Mouse (Mus musculus) heart, embryonic 13.5 days (tissue): ENCODE data around the gene Gm49510. TPM values are rescaled to one million over a fixed set of nuclear protein-coding genes. Genes with fewer than 3 reads are reported as not detected.

Experiments used
- ATAC-seq: fragments of 200-750 bp; cut with Nextera tagmentation; 2 replicates; pipeline ENCODE4 v1.8.0; 2017; ENCODE audit warnings: moderate TSS enrichment; ENCODE audit not compliant: insufficient number of reproducible peaks, low FRiP score, low TSS enrichment; ENCODE audit errors: extremely low read depth
- H3K27ac ChIP-seq: fragments of 300-500 bp; sonication (generic); replicated peaks from 2 replicates; pipeline ENCODE4 v1.5.1; 2015; ENCODE audit warnings: moderate library complexity, mild to moderate bottlenecking, inconsistent platforms
- H3K27me3 ChIP-seq: fragments of 300-500 bp; sonication (generic); replicated peaks from 2 replicates; pipeline ENCODE4 v1.6.1; 2015; ENCODE audit warnings: mild to moderate bottlenecking, inconsistent platforms
- H3K36me3 ChIP-seq: fragments of 300-500 bp; sonication (generic); 2 replicates; pipeline ENCODE4 v1.6.1; 2015; ENCODE audit warnings: mild to moderate bottlenecking, inconsistent platforms
- H3K4me1 ChIP-seq: fragments of 300-500 bp; sonication (generic); 2 replicates; pipeline ENCODE4 v1.6.1; 2015; ENCODE audit warnings: inconsistent platforms
- H3K4me2 ChIP-seq: fragments of 300-500 bp; sonication (generic); 2 replicates; pipeline ENCODE4 v1.6.1; 2015; ENCODE audit warnings: inconsistent platforms, mild to moderate bottlenecking, moderate library complexity
- H3K4me3 ChIP-seq: fragments of 300-500 bp; sonication (generic); 2 replicates; pipeline ENCODE4 v1.5.1; 2015; ENCODE audit warnings: moderate library complexity, mild to moderate bottlenecking, inconsistent platforms
- H3K9ac ChIP-seq: fragments of 300-500 bp; sonication (generic); 2 replicates; pipeline ENCODE4 v1.6.1; 2015; ENCODE audit warnings: inconsistent platforms, mild to moderate bottlenecking, moderate library complexity
- H3K9me3 ChIP-seq: fragments of 300-500 bp; sonication (generic); 2 replicates; pipeline ENCODE4 v1.6.1; 2016; ENCODE audit warnings: inconsistent platforms
- WGBS: fragments of 180-500 bp; shearing (Covaris S2); methylation state at CpG from one replicate; pipeline ENCODE4 v1.1.7; 2015; ENCODE audit warnings: mixed read lengths; 5-methylcytosine and 5-hydroxymethylcytosine counted together
- polyA plus RNA-seq: library from polyadenylated mRNA; unstranded; fragments of >200 nt; fragmentation: Nextera tagmentation; extraction: Ambion mirVana; gene quantifications from 2 replicates; pipeline ENCODE4 v1.2.1, GENCODE M21; 2015

Gm49510 gene
- polyA plus RNA-seq, 1 experiment from 2014 or later = 0.20 TPM

GRCm38 (mm10) chr15:78900585-78901421 lies 1.3 kb downstream of the Gm49510 start:
- Histone ChIP-seq H3K4me2 (peak overlapping the region; percentile 94), H3K27me3 (no peaks in the 10 kb centered on the region), H3K36me3 (peaks cover 47% of the 10 kb centered on the region), H3K4me1 (peaks cover 58% of the 10 kb centered on the region), H3K27ac (peak overlapping the region; percentile 84), H3K9me3 (no peaks in the 10 kb centered on the region), H3K9ac (peak overlapping the region; percentile 96), H3K4me3 (peak overlapping the region; percentile 88)
- no peak for ATAC-seq
- WGBS = 18% methylated on average over 18 of the region's 18 CpGs

- peaks cover 51% of the 10 kb centered on the region for H3K36me3 ChIP-seq
- peak overlapping the region; percentile 94 for H3K4me2 ChIP-seq
- no peak for ATAC-seq
- H3K4me3 ChIP-seq = peak overlapping the region; percentile 88
- H3K27me3 ChIP-seq = no peaks in the 10 kb centered on the region
- WGBS = 56% methylated on average over 8 of the region's 8 CpGs
- peak overlapping the region; percentile 84; the same call in 1 of the 2 replicates for H3K27ac ChIP-seq
- H3K9me3 ChIP-seq = no peaks in the 10 kb centered on the region
- H3K4me1 ChIP-seq = peaks cover 52% of the 10 kb centered on the region
- H3K9ac ChIP-seq = peak overlapping the region; percentile 96
These were observed 1.9 kb downstream of the Gm49510 start for GRCm38 (mm10) chr15:78901422-78901789.

GRCm38 (mm10) chr15:78903243-78903642 lies 3.8 kb downstream of the Gm49510 start:
- 0% methylated on average over 2 of the region's 2 CpGs for WGBS
- Histone ChIP-seq H3K9ac (peak overlapping the region; percentile 74), H3K27ac (no peak overlapping the region), H3K36me3 (peaks cover 69% of the 10 kb centered on the region), H3K4me3 (0 out of 2 replicates have a peak overlapping the region, but pooled peaks have one; percentile 8), H3K9me3 (no peaks in the 10 kb centered on the region), H3K4me1 (peaks cover 34% of the 10 kb centered on the region), H3K27me3 (no peaks in the 10 kb centered on the region), H3K4me2 (no peak overlapping the region)
- ATAC-seq = no peak

- 79% methylated on average over 7 of the region's 7 CpGs for WGBS
- Histone ChIP-seq H3K27me3 (no peaks in the 10 kb centered on the region), H3K9ac (no peak overlapping the region), H3K4me3 (no peak overlapping the region), H3K27ac (no peak overlapping the region), H3K4me1 (peaks cover 3% of the 10 kb centered on the region), H3K4me2 (no peak overlapping the region), H3K9me3 (no peaks in the 10 kb centered on the region), H3K36me3 (peaks cover 88% of the 10 kb centered on the region)
- ATAC-seq = no peak
These were observed 8.9 kb downstream of the Gm49510 start for GRCm38 (mm10) chr15:78908399-78908798.

GRCm38 (mm10) chr15:78908982-78909381 lies 9.5 kb downstream of the Gm49510 start:
- Histone ChIP-seq H3K9ac (no peak overlapping the region), H3K27me3 (no peaks in the 10 kb centered on the region), H3K4me3 (no peak overlapping the region), H3K36me3 (peaks cover 82% of the 10 kb centered on the region), H3K4me1 (no peaks in the 10 kb centered on the region), H3K9me3 (no peaks in the 10 kb centered on the region), H3K4me2 (no peak overlapping the region), H3K27ac (no peak overlapping the region)
- ATAC-seq = no peak
- WGBS = 65% methylated on average over 8 of the region's 8 CpGs

- 36% methylated on average over 9 of the region's 9 CpGs for WGBS
- Histone ChIP-seq H3K4me1 (peaks cover 24% of the 10 kb centered on the region), H3K4me3 (no peak overlapping the region), H3K4me2 (no peak overlapping the region), H3K9ac (no peak overlapping the region), H3K27me3 (0 out of 2 replicates have a peak, but pooled peaks cover 4% of the 10 kb centered on the region), H3K9me3 (no peaks in the 10 kb centered on the region), H3K27ac (no peak overlapping the region), H3K36me3 (peaks cover 51% of the 10 kb centered on the region)
- ATAC-seq = no peak
These were observed 12.6 kb downstream of the Gm49510 start for GRCm38 (mm10) chr15:78912040-78912439.

- WGBS = under 1% methylated on average over 51 of the region's 51 CpGs
- 0 out of 2 replicates have a peak, but pooled peaks cover 4% of the 10 kb centered on the region for H3K27me3 ChIP-seq
- peaks cover 43% of the 10 kb centered on the region for H3K36me3 ChIP-seq
These were observed 14.2 kb downstream of the Gm49510 start, which contains the start of gene Pdxp for GRCm38 (mm10) chr15:78913632-78914090. Gene Pdxp (plus strand): TSS chr15:78913919.

GRCm38 (mm10) chr15:78914091-78914822 lies 14.8 kb downstream of the Gm49510 start:
- under 1% methylated on average over 87 of the region's 87 CpGs for WGBS
- H3K36me3 ChIP-seq = peaks cover 41% of the 10 kb centered on the region

More at GRCm38 (mm10) chr15:78913632-78914090, 14.2 kb downstream of the Gm49510 start, which contains the start of gene Pdxp:
- ATAC-seq = peak; percentile 85
- no peaks in the 10 kb centered on the region for H3K9me3 ChIP-seq
- peak within 1 kb of the TSS; percentile 81 for H3K27ac ChIP-seq
- peaks cover 24% of the 10 kb centered on the region for H3K4me1 ChIP-seq
- peak within 1 kb of the TSS; percentile 61 for H3K4me3 ChIP-seq
- peak within 1 kb of the TSS; percentile 83 for H3K9ac ChIP-seq
- H3K4me2 ChIP-seq = peak within 1 kb of the TSS; percentile 94

GRCm38 (mm10) chr15:78914823-78915659 lies 15.6 kb downstream of the Gm49510 start:
- WGBS = 48% methylated on average over 8 of the region's 8 CpGs
- Histone ChIP-seq H3K9me3 (no peaks in the 10 kb centered on the region), H3K9ac (peak overlapping the region; percentile 83), H3K27ac (no peak overlapping the region), H3K4me3 (peak overlapping the region; percentile 61), H3K36me3 (peaks cover 35% of the 10 kb centered on the region), H3K27me3 (0 out of 2 replicates have a peak, but pooled peaks cover 4% of the 10 kb centered on the region), H3K4me1 (peaks cover 25% of the 10 kb centered on the region), H3K4me2 (peak overlapping the region; percentile 94)
- ATAC-seq = no peak

More at GRCm38 (mm10) chr15:78914091-78914822, 14.8 kb downstream of the Gm49510 start:
- Histone ChIP-seq H3K27me3 (0 out of 2 replicates have a peak, but pooled peaks cover 4% of the 10 kb centered on the region), H3K4me1 (peaks cover 24% of the 10 kb centered on the region), H3K27ac (peak overlapping the region; percentile 81), H3K4me2 (peak overlapping the region; percentile 94), H3K9me3 (no peaks in the 10 kb centered on the region), H3K9ac (peak overlapping the region; percentile 83), H3K4me3 (peak overlapping the region; percentile 61)
- ATAC-seq = peak; percentile 35

GRCm38 (mm10) chr15:78915660-78916017 lies 16.2 kb downstream of the Gm49510 start:
- 7% methylated on average over 8 of the region's 8 CpGs for WGBS
- H3K4me3 ChIP-seq = peak overlapping the region; percentile 61
- no peak for ATAC-seq

More at GRCm38 (mm10) chr15:78915660-78916017, 16.2 kb downstream of the Gm49510 start:
- H3K9me3 ChIP-seq = no peaks in the 10 kb centered on the region
- peak overlapping the region; percentile 94 for H3K4me2 ChIP-seq
- peaks cover 29% of the 10 kb centered on the region for H3K36me3 ChIP-seq
- no peak overlapping the region for H3K27ac ChIP-seq
- peaks cover 30% of the 10 kb centered on the region for H3K4me1 ChIP-seq
- peak overlapping the region; percentile 83 for H3K9ac ChIP-seq
- H3K27me3 ChIP-seq = 0 out of 2 replicates have a peak, but pooled peaks cover 4% of the 10 kb centered on the region
